Mouse (Mus musculus): ENCODE results near the gene Got2. TPM values are rescaled to one million over a fixed set of nuclear protein-coding genes. Genes with fewer than 3 reads are reported as not detected.
A peak's percentile ranks its signal among the peaks of the same experiment; 100 is the strongest.
"Not testable (repeated sequence)": the region's sequence is repeated elsewhere in the genome, so short reads cannot be mapped to it uniquely, and the experiment has no call there.

The Got2 gene
- total RNA-seq, 2 experiments from 2014 or later, result 271 to 301 TPM

GRCm38 (mm10) chr8:95871690-95872089, 16.7 kb downstream of the Got2 start:
- DNase-seq, result no peak

GRCm38 (mm10) chr8:95864851-95865250, 23.5 kb downstream of the Got2 start:
- not testable (repeated sequence) for DNase-seq

GRCm38 (mm10) chr8:95863761-95864440, 24.4 kb downstream of the Got2 start:
- not testable (repeated sequence) for DNase-seq

- DNase-seq, result no peak
Observed at GRCm38 (mm10) chr8:95854174-95854573, 34.2 kb downstream of the Got2 start.

GRCm38 (mm10) chr8:95853102-95853843, 35.1 kb downstream of the Got2 start, which contains the start of gene Slc38a7:
Gene Slc38a7 (minus strand): TSS chr8:95853539.
- DNase-seq, result peak; percentile 46

- DNase-seq, result no peak
Observed at GRCm38 (mm10) chr8:95852290-95852689, 36.1 kb downstream of the Got2 start.

- no peak for DNase-seq
Observed at GRCm38 (mm10) chr8:95850326-95850725, 38.0 kb downstream of the Got2 start.

DNA sequence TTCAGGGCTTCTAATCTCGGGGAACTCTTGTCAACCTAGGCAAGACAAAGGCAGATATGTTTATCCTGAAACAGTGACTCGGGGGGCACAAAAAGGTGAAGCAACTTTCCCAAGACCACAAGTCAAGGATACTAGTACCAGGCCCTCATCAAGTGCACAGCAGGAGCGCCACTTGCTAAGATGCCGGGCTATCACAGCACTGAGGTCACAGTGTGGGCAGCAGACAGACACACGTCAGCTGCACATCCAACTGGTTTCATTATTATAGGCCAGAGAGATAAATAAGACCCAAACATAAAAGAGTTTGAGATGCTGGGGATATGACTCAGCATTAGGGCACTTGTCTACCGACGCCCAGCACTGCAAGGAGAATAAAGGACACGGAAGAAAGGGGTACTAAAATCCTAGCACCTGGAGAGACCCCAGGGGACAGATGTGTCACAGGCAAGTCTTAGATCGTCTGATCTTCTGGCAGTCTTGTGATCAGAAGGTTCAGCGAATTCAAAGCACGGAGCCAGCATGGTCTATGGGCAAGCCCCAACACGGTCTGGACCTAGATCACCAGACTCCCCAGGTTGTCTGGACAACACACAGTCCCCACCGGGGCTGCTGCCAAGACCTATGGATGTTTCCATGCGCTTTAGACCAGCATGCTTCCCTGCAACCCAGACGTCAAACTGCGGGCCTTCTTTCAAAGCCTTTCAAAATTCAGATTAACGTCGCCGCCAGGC, 39.4 kb downstream of the Got2 start:
- no peak for DNase-seq

- no peak for DNase-seq
Observed at GRCm38 (mm10) chr8:95848061-95848551, 40.2 kb downstream of the Got2 start.

DNA sequence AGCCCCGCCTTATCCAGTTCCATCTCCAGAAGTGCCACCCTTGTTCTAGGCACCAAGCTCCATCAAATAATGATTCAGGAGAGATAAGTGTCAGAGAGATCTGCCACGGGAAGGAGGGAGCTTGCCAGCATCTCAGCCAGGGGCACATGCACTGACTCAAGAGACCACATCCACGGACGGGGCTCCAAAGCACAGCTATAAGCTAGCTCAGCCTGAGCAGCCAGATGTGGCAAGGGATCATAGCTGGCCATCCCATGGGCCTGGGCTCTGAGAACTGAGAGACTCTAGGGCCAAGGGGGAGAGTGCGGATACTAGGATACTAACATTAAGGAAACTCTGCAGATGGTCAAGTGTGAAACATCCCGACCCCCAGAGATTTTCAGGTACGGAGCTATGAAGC, 43.3 kb downstream of the Got2 start:
- DNase-seq, result no peak

GRCm38 (mm10) chr8:95843968-95844367, 44.4 kb downstream of the Got2 start:
- DNase-seq, result no peak

- DNase-seq, result no peak
Observed at GRCm38 (mm10) chr8:95841436-95841835, 46.9 kb downstream of the Got2 start.

GRCm38 (mm10) chr8:95839289-95839688, 49.1 kb downstream of the Got2 start:
- DNase-seq, result no peak

GRCm38 (mm10) chr8:95837266-95837665, 51.1 kb downstream of the Got2 start:
- no peak for DNase-seq

- DNase-seq, result no peak
Observed at GRCm38 (mm10) chr8:95835891-95836290, 52.5 kb downstream of the Got2 start.

DNA sequence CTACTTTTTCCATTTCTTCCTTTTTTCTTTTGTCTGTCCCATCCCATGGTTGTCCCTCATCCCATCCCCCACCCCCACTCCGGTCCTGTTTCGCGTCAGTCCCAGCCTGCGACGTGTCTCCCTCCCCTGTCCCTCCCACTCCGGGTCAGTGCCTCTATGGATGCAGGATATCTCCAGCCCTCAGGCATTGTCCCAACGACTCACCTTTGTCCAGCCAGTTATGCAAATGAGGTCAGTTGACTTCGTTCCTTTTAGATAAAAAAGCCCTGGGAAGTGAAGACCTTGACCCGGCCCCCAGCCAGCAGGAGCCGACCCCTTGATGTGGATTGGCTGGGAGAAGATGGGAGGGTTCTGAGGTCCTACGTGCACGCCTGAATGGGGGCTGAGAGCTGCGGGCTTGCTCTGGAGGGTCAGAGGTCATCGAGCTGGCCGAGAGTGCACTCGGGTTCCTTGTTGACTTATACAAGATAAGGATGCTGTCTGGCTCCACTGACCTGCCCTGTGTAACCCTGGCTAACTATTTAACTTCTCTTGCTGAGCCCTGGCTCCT, 54.8 kb downstream of the Got2 start:
- peak; percentile 13 for DNase-seq

DNA sequence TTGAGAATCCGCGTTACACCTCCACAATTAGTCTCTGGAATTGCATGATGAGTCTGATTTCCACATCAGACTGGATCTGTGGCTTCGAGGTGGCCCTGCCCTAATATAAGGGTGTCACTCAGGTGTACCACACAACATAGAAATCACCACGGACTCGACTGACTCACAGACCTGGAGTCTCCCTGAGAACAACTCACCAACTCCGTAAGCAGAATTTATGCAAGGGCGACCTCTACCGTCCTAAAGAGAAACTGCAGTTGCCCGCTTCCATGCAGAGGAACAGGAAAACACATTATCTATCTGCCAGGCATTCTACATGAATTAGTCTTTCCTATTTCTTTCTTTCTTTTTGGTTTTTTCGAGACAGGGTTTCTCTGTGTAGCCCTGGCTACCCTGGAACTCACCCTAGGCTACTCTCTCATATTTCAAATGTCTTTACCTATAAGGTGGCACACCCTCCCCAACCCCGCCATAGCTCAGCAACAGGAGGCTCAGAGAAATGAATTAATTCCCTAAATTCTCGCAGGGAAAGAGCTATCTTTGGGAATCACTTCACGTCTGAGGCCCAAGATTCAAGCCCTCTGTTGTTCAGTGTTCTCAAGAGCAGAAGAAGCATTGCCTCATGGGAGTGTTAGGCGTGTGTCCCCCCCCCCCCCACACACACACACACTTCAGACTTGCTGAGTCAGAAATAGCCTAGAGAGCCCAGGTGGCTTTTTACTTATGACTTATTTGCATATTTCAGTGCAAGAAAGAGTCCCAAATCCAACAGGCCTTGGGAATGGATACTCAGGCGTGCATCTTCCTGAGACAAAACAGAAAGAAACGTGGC, 55.5 kb downstream of the Got2 start:
- DNase-seq, result peak; percentile 76

- no peak for DNase-seq
Observed at GRCm38 (mm10) chr8:95830144-95830543, 58.2 kb downstream of the Got2 start.

- DNase-seq, result not testable (repeated sequence)
Observed at GRCm38 (mm10) chr8:95825162-95825561, 63.2 kb downstream of the Got2 start, which contains the start of gene Sap18b. Gene Sap18b (plus strand): TSS chr8:95825346.

DNA sequence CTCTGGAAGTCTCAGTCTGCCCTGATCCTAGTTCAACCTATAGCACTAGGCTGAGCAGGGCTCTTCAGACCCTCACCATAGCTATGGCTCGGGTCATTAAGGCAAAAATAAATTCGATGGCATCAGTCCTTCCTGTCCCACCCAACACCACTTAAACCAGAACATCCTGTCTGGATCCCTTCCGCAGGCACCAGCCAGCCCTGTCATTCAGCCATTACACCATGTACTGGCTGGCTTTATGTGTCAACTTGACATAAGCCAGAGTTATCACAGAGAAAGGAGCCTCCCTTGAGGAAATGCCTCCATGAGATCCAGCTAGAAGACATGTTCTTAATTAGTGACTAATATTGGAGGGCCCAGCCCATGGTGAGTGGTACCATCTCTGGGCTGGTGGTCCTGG, 65.6 kb downstream of the Got2 start:
- DNase-seq, result no peak

DNA sequence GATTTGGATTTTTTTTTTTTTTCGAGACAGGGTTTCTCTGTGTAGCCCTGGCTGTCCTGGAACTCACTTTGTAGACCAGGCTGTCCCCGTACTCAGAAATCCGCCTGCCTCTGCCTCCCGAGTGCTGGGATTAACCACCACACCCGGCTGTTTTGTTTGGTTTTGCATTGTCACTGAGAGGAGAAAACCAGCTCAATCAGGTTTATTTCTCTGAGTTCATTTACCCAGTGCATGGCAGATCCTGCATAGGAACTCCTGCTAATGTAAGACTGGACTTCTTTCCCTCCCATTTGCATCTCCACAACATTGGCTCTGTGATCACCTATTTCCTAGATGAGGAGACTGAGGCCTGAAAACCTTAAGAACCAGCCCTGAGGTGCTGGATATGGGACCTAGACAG, 66.3 kb downstream of the Got2 start:
- no peak for DNase-seq

DNA sequence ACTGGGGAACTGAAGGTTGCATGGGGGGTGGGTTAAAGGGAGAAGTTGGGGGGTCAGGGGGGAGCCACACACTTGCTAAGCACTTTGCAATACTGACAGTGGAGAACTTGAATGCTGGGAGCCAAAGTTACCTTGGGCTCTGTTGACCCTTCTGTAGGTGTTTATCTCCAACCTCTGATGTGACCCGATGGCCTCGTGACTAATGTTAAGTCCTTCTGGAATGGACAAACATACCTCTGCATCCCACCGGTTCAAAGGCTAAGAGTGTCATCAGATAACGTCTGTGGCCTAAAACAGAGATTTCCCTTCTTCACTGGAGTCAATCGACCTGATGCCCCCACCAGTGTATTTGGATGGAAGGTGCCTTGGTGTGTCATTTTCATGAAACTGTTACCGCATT, 67.1 kb downstream of the Got2 start:
- DNase-seq, result no peak

All from gastrocnemius, postnatal 10 days (tissue).